Mouse (Mus musculus) layer of hippocampus, adult 18-20 months (tissue): ENCODE data around the gene Miip. TPM values are rescaled to one million over a fixed set of nuclear protein-coding genes. Genes with fewer than 3 reads are reported as not detected.
"Not testable (repeated sequence)": the region's sequence is repeated elsewhere in the genome, so short reads cannot be mapped to it uniquely, and the experiment has no call there.

Experiments used
- DNase-seq, 2 experiments: peaks; one replicate each; pipeline ENCODE4 v3.0.0; 2022; ENCODE audit warnings: low spot score in 2 of 2
- total RNA-seq, 2 experiments: library from RNA; stranded (reverse); gene quantifications; 2 replicates each; pipeline ENCODE4 v1.2.3; 2021

Gene Miip
- total RNA-seq, 2 experiments from 2014 or later: 19.7 to 20.2 TPM

DNA sequence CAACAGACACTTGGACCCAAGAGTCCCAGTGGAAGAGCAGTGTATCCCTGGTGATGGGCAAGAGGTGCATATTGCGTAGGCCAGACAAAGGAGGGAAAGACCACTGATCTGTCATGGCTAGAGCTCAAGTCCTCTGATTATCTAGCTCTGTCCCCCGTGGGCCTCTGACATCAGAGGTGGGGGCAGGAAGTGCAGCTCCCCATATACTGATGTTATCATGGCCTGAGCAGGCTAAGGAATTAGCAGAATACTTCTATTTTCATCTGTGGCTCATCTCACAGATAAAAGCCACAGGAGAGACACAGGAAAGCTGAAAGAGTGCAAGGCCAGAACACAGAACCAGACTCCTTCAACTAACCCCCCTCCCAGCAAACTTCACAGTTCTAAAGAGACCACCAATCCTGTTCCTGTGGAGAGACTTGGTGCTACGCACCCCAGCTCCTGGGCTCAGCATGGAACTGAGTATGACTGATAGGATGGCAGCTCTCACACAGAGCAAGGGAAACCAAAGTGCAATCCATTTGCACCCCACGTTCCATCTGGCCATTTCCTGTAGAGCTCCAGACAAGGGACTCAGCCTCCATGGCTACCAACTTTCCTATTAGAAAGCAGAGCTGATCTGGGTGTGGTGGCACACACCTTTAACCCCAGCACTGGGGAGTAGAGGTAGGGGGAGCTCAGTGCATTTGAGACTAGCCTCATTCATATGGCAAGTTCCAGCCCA is 7.4 kb upstream of the Miip start:
- DNase-seq: peak; percentile 32 to 67

DNA sequence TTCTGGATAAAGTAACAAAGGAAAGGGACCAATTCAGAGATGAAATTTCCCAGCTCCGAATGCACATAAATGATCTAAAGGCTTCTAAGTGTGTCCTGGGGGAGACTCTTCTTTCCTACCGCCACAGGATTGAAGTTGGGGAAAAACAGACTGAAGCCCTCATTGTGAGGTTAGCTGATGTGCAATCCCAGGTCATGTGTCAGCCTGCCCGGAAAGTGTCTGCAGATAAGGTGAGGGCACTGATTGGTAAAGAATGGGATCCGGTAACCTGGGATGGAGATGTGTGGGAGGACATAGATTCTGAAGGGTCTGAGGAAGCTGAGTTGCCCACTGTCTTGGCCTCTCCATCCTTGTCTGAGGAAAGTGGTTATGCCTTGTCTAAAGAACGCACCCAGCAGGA is 622 bp upstream of the Miip start:
- DNase-seq: no peak

DNA sequence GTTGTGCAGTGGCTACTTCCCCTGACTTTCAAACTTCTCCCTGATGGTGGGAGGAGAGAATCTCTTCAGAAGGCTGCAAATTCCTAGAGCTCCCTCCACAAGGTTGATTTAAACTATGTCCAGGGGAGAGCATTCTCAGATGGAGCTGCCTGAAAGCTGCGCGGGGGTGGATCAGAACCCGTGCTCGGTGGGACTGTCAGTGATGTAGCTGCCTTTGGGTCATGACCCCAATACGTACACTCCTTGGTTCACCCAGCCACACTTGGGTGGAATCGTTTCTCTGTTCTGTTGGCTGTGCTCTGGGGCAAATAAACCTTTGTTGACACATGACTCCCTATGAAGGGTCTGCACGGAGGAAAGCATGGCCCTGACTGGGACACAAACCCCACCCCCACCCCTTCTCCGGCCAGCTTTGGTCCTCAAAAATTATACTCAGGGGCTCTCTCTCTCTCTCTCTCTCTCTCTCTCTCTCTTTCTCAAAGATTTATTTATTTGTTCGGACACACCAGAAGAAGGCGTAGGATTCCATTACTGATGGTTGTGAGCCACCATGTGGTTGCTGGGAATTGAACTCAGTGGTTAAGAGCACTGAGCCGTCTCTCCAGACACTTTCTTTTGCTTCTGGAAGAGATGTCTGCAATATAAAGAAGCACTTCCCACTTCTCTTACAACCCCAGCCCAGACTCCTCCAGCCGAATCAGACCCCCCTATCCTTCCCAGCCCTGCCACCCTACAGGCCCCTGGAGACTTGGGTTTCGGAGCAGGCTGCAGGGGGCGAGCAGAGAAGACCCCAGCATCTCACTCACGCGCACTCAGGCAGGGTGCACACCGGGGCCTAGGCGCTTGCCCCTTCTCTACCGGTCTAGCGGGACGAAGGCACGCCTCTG is 810 bp downstream of the Miip start:
- no peak for DNase-seq

GRCm38 (mm10) chr4:147866793-147867192 is 1.8 kb downstream of the Miip start:
- not testable (repeated sequence) for DNase-seq

DNA sequence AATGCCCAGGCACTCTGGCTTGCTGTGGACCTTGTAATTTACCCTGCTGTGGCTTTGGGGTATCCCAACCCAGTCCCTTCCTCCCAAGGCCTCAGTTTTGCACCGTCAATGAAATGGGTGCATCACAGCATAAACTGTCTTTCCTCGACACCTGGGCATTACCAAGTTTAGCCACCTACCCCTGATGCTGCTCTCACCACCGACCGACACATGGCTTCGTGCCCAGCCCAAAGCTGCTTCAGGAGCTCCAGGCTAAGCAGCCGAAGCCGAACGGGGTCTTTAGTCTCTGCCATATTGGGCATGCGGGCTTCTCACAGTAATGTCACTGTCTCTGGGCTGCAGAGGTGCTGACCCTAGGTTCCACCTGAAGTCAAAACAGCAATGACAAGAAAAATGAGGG is 2.6 kb downstream of the Miip start:
- no peak for DNase-seq

DNA sequence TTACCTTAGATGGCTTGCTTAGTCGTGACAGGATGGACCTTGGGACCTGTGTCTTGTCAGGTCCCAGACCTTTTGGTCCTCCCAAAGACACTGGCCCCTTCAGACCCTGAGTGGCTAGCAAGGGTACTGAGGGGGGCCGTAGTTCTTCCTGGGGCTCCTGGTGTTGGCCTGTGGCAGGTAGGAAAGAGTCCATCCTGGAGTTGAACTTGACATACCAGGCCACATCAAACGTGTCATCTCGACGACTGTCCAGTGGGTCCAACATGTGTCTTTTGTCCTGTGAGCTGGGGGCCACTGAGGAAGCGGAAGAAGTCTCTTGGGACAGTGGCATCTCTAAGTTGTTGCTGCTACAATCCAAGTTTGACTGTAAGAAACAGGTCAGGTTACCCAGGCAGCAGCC is 3.0 kb downstream of the Miip start:
- DNase-seq: no peak

DNA sequence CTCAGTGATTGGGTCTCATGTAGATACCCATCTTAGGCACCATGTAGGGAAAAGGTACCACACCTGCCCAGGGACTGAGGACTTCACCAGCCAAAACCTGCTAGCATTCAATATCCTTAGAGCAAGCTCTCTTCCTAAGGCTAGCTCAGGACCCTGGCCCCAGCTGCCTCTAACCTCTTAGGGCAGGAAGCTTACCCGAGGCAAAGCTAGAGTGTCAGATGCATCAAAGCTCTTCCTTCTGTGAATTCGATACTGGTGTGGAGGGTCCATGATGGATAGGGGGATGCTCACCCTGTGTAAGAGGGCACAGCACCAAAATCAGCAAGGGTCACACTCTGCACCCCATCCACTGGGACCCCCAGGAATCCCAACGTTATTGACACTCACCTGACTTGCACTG is 6.6 kb downstream of the Miip start:
- DNase-seq: no peak

DNA sequence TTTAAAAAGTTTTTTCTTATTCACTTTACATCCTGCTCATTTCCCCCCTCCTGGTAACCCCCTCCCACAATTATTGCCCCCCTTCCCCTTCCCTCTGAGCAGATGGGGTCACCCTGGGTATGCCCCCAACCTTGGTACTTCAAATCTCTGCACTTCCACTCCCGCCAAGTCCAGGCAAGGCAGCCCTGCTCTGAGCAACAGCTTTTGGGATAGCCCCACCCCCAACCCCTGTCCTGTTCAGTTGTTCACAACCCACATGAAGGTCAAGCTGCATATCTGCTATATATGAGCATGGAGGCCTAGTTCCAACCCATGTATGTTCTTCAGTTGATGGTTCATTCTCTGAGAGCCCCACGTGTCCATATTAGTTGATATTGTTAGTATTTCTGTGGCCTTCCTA is 17.8 kb downstream of the Miip start:
- no peak for DNase-seq

- DNase-seq: no peak
These were observed 20.0 kb downstream of the Miip start for GRCm38 (mm10) chr4:147848584-147848991.

- DNase-seq: peak; percentile 68 to 94
These were observed 20.7 kb downstream of the Miip start, which contains the start of gene Zfp933 for GRCm38 (mm10) chr4:147847614-147848583. Zfp933 (minus strand) TSS chr4:147848366.

DNA sequence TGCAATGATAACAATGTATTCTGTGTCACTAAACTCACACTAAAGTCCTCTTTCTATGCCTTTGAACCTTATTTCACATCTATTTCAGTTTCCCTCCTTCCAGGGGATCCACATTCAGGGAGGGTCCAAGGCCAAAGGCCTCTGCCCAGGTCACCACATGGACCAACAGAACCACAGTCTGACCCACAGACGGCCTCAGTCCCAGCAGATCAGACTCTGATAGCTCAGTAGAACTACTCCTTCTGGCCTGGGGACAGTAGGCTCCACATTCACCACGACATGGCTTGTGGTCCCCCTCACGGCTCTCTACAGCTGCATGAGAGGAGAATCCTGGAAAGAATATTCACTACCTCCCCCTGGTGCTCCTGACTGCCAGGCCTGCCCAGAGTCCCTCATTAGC is 25.7 kb downstream of the Miip start:
- DNase-seq: no peak

- not testable (repeated sequence) for DNase-seq
These were observed 29.3 kb downstream of the Miip start for GRCm38 (mm10) chr4:147839282-147839681.

- DNase-seq: no peak
These were observed 44.2 kb downstream of the Miip start for GRCm38 (mm10) chr4:147824389-147824788.

DNA sequence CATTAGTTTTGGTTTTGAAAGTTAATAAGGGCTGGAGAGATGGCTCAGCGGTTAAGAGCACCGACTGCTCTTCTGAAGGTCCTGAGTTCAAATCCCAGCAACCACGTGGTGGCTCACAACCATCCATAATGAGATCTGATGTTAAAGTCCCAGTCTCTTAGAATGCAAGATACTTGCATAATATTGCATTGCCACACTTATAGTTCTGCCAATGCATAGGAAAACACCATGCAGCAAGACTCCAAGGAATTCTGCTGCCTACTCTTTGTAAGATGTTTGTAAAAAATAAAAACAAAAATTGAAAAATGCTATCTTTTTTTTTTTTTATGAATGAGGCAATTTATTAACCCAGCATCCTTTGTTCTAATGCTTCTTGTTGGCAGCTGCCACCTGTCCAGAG is 47.2 kb downstream of the Miip start:
- DNase-seq: not testable (repeated sequence)

GRCm38 (mm10) chr4:147819659-147820058 is 49.0 kb downstream of the Miip start:
- DNase-seq: not testable (repeated sequence)

- DNase-seq: no peak
These were observed 53.9 kb downstream of the Miip start for GRCm38 (mm10) chr4:147814592-147815167.

GRCm38 (mm10) chr4:147813249-147813765 is 55.3 kb downstream of the Miip start:
- no peak for DNase-seq
